Mouse (Mus musculus) intestine, embryonic 16.5 days (tissue): ENCODE measurements around the gene Inka2. TPM values are rescaled to one million over a fixed set of nuclear protein-coding genes. Genes with fewer than 3 reads are reported as not detected.

Source experiments
- ATAC-seq: fragments of 200-750 bp; cut with Nextera tagmentation; 2 replicates; pipeline ENCODE4 v1.8.0; 2017; ENCODE audit warnings: moderate TSS enrichment, moderate library complexity
- H3K27ac ChIP-seq: fragments of 300-500 bp; sonication (generic); 2 replicates; pipeline ENCODE4 v1.5.1; 2014; ENCODE audit warnings: mild to moderate bottlenecking, low read length
- H3K27me3 ChIP-seq: fragments of 300-500 bp; sonication (generic); replicated peaks from 2 replicates; pipeline ENCODE4 v1.6.1; 2014; ENCODE audit warnings: low read length, control low read depth, mixed read lengths; ENCODE audit not compliant: control insufficient read depth, insufficient read depth
- H3K36me3 ChIP-seq: fragments of 300-500 bp; sonication (generic); 2 replicates; pipeline ENCODE4 v1.6.1; 2014; ENCODE audit warnings: low read length, control low read depth; ENCODE audit not compliant: control insufficient read depth, insufficient read depth
- H3K4me1 ChIP-seq: fragments of 300-500 bp; sonication (generic); 2 replicates; pipeline ENCODE4 v1.6.1; 2014; ENCODE audit warnings: low read length, control low read depth, mixed read lengths; ENCODE audit not compliant: control insufficient read depth, insufficient read depth
- H3K4me2 ChIP-seq: fragments of 300-500 bp; sonication (generic); 2 replicates; pipeline ENCODE4 v1.6.1; 2014; ENCODE audit warnings: low read depth, low read length, control low read depth
- H3K4me3 ChIP-seq: fragments of 300-500 bp; sonication (generic); 2 replicates; pipeline ENCODE4 v1.5.1; 2014; ENCODE audit warnings: mild to moderate bottlenecking, low read length
- H3K9ac ChIP-seq: fragments of 300-500 bp; sonication (generic); 2 replicates; pipeline ENCODE4 v1.6.1; 2014; ENCODE audit warnings: low read depth, low read length
- H3K9me3 ChIP-seq: fragments of 300-500 bp; sonication (generic); 2 replicates; pipeline ENCODE4 v1.6.1; 2016; ENCODE audit warnings: low read length, control low read depth; ENCODE audit not compliant: control insufficient read depth
- WGBS: fragments of 180-500 bp; shearing (Covaris S2); extraction: QIAGEN DNeasy Blood & Tissue Kit; methylation state at CpG from one replicate; pipeline ENCODE4 v1.1.7; 2014; 5-methylcytosine and 5-hydroxymethylcytosine counted together
- polyA plus RNA-seq: library from polyadenylated mRNA; unstranded; fragments of >200 nt; fragmentation: Nextera tagmentation; extraction: Ambion mirVana; gene quantifications from 2 replicates; pipeline ENCODE4 v1.2.1, GENCODE M21; 2015

Inka2 gene
- 1.6 and 1.7 TPM in 2 replicates for polyA plus RNA-seq

- H3K36me3 ChIP-seq = no peaks in the 10 kb centered on the region
- peak within 1 kb of the TSS; percentile 73 for H3K9ac ChIP-seq
- peak within 1 kb of the TSS; percentile 96 for H3K4me2 ChIP-seq
- no peaks in the 10 kb centered on the region for H3K9me3 ChIP-seq
- ATAC-seq = peak; percentile 97
- peaks cover 7% of the 10 kb centered on the region for H3K27me3 ChIP-seq
- peak within 1 kb of the TSS; percentile 63 for H3K4me3 ChIP-seq
- peak within 1 kb of the TSS; percentile 17; the same call in 1 of the 2 replicates for H3K27ac ChIP-seq
- WGBS = 6% methylated on average over 37 of the region's 43 CpGs
- peaks cover 14% of the 10 kb centered on the region for H3K4me1 ChIP-seq
These were observed at the start of gene Inka2 for GRCm38 (mm10) chr3:105704031-105705008. Inka2 (plus strand) TSS chr3:105704599.

GRCm38 (mm10) chr3:105655031-105655585, 49.3 kb upstream of the Inka2 start:
- no peaks in the 10 kb centered on the region for H3K27me3 ChIP-seq
- no peak overlapping the region for H3K4me3 ChIP-seq
- no peak overlapping the region for H3K4me2 ChIP-seq
- H3K9ac ChIP-seq = no peak overlapping the region
- no peaks in the 10 kb centered on the region for H3K36me3 ChIP-seq
- no peak for ATAC-seq
- H3K4me1 ChIP-seq = no peaks in the 10 kb centered on the region
- no peaks in the 10 kb centered on the region for H3K9me3 ChIP-seq
- 87% methylated on average over 11 of the region's 11 CpGs for WGBS
- no peak overlapping the region for H3K27ac ChIP-seq

DNA sequence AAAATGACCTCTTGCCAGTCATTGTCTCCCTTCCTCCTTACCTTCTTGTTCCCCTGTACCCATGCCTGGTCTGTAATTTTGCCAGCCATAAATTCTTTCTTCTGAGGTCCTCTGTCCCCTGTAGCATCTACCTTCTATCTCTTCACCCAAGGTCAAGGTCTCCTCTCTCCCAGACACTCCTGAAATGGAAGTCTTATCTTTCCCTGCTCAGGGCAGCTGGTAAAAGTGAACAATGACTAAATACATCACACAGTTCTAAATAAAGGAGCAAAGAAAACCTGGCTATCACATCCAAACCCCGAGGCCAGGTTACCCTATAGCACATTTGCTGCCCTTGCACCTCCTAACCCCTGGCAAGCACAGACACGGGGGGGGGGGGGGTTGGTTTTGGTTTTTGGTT, 43.9 kb upstream of the Inka2 start:
- no peaks in the 10 kb centered on the region for H3K27me3 ChIP-seq
- no peak overlapping the region for H3K4me3 ChIP-seq
- no peak overlapping the region for H3K27ac ChIP-seq
- 48% methylated on average over 2 of the region's 2 CpGs for WGBS
- H3K4me1 ChIP-seq = no peaks in the 10 kb centered on the region
- no peak overlapping the region for H3K4me2 ChIP-seq
- no peaks in the 10 kb centered on the region for H3K36me3 ChIP-seq
- no peak for ATAC-seq
- H3K9me3 ChIP-seq = no peaks in the 10 kb centered on the region
- H3K9ac ChIP-seq = no peak overlapping the region

DNA sequence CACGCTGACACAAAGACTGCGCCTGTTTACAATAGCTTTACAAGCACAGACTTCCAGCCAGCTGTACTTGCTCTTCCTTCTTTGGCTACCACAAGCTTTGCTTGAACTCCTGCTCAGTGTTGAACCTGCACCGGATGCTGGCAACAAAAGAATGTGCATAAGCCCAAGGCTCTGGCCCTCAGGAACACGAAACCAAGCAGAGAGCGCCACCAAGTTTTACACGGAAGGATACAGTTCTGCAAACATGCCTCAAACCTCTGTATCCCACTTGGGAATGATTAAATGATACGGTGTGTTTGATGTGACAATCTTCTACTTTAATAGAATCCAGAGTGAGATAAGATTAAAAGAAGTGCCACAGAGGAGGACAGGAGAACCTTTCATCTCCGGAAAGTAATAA, 41.4 kb upstream of the Inka2 start:
- no peaks in the 10 kb centered on the region for H3K9me3 ChIP-seq
- no peaks in the 10 kb centered on the region for H3K4me1 ChIP-seq
- no peaks in the 10 kb centered on the region for H3K36me3 ChIP-seq
- ATAC-seq = peak; percentile 40; the same call in 1 of the 2 replicates
- H3K27me3 ChIP-seq = no peaks in the 10 kb centered on the region
- WGBS = 46% methylated on average over 8 of the region's 8 CpGs
- no peak overlapping the region for H3K9ac ChIP-seq
- no peak overlapping the region for H3K4me3 ChIP-seq
- no peak overlapping the region for H3K27ac ChIP-seq
- H3K4me2 ChIP-seq = no peak overlapping the region

DNA sequence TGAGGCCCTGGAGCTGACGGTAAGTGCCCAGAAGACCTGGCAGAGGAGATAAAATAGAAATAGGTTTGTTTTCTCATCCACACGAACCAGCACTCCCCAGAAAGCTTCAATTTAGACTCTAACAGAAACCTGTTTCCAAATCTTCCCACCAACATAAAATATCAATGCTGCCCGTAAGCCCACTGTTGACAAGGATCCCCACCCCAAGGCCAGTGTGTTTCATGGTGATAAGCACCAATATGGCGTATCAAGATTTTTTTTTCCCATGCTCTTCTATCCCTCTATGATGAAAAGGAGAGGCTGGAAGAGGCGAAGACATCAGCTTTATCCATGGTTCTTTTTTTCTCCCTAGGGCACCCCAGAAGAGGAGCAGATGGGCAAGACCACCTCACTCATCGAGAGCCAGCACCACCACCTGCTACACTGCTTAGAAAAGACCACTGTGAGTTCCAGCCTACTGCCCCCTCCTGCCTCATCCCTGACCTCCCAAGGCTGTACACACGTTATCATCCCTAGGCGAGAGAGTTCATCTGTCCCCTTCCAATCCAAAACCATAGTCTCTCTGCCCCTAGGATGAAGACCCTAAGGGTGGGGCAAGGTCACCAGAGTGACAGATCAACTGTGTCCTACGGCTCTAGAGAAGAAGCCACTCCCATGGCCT, 39.2 kb upstream of the Inka2 start:
- H3K27me3 ChIP-seq = no peaks in the 10 kb centered on the region
- no peak overlapping the region for H3K4me3 ChIP-seq
- no peak overlapping the region for H3K9ac ChIP-seq
- no peaks in the 10 kb centered on the region for H3K9me3 ChIP-seq
- no peak overlapping the region for H3K27ac ChIP-seq
- 83% methylated on average over 9 of the region's 9 CpGs for WGBS
- no peaks in the 10 kb centered on the region for H3K36me3 ChIP-seq
- H3K4me1 ChIP-seq = no peaks in the 10 kb centered on the region
- H3K4me2 ChIP-seq = no peak overlapping the region
- no peak for ATAC-seq

GRCm38 (mm10) chr3:105666996-105667523, 37.3 kb upstream of the Inka2 start:
- Histone ChIP-seq H3K4me1 (no peaks in the 10 kb centered on the region), H3K27me3 (no peaks in the 10 kb centered on the region), H3K36me3 (no peaks in the 10 kb centered on the region), H3K9ac (no peak overlapping the region), H3K4me3 (no peak overlapping the region), H3K4me2 (no peak overlapping the region), H3K27ac (no peak overlapping the region), H3K9me3 (no peaks in the 10 kb centered on the region)
- 71% methylated on average over 4 of the region's 4 CpGs for WGBS
- ATAC-seq = no peak

DNA sequence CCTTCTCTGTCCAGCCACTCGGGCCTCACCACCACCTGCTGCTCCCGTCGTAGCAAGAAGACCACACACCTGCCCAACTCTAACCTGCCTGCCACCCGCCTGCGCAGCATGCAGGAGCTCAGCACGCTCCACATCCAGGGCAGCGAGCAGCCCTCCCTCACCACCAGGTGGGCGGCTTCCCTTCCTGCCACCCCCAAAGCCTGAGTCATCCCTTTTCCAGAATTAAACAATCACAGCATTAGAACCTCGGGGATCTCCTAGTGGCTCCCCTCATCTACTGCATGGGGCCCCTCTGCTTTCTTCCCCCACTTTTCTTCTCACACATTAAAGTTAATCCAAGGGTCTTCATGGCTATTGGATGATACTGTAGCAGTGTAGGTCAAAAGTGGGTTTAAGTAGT, 36.2 kb upstream of the Inka2 start:
- no peaks in the 10 kb centered on the region for H3K27me3 ChIP-seq
- H3K4me2 ChIP-seq = no peak overlapping the region
- no peaks in the 10 kb centered on the region for H3K9me3 ChIP-seq
- no peak for ATAC-seq
- H3K4me3 ChIP-seq = no peak overlapping the region
- no peak overlapping the region for H3K27ac ChIP-seq
- no peaks in the 10 kb centered on the region for H3K4me1 ChIP-seq
- H3K9ac ChIP-seq = no peak overlapping the region
- WGBS = 42% methylated on average over 9 of the region's 9 CpGs
- H3K36me3 ChIP-seq = no peaks in the 10 kb centered on the region

- Histone ChIP-seq H3K9ac (no peak overlapping the region), H3K27me3 (no peaks in the 10 kb centered on the region), H3K4me1 (no peaks in the 10 kb centered on the region), H3K4me3 (no peak overlapping the region), H3K36me3 (no peaks in the 10 kb centered on the region), H3K4me2 (no peak overlapping the region), H3K27ac (no peak overlapping the region), H3K9me3 (no peaks in the 10 kb centered on the region)
- ATAC-seq = no peak
- WGBS = 83% methylated on average over 3 of the region's 3 CpGs
These were observed 34.6 kb upstream of the Inka2 start for GRCm38 (mm10) chr3:105669776-105670175.

DNA sequence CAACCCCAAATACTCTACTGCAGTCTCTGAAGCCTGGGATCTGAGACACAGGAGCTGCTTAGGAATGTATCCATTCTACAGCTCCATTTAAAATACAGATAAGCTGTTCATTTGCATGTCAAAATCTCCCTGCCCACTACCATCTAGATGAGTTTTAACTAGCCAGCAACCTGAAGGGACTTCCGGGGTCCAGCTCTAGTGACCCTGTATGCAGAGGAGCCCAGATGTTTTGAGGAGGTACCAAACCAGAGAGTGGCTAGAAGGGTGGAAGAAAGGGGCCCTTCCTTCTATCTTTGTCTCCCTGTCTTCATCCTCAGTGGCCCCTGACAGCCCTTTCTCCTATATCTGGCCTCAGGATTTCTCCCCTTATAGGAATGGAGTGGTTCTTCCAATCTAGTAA, 33.6 kb upstream of the Inka2 start:
- no peak for ATAC-seq
- Histone ChIP-seq H3K36me3 (no peaks in the 10 kb centered on the region), H3K9ac (no peak overlapping the region), H3K27ac (no peak overlapping the region), H3K4me3 (no peak overlapping the region), H3K4me2 (no peak overlapping the region), H3K9me3 (no peaks in the 10 kb centered on the region), H3K4me1 (no peaks in the 10 kb centered on the region), H3K27me3 (no peaks in the 10 kb centered on the region)
- 81% methylated on average over 1 of the region's 1 CpGs for WGBS
